Mouse (Mus musculus) G1E (cell line): ENCODE measurements at regions not wholly inside any gene's neighbourhood (a gene's known extent, or its start where the extent isn't known, plus 50 kb on each side); places are given as distances from the start of the nearest gene placed in this dataset.

ENCODE experiments used
- CTCF ChIP-seq: IDR thresholded peaks from 2 replicates; pipeline ENCODE4 v1.5.1; 2012; ENCODE audit warnings: low read depth, low read length, inconsistent platforms, mixed read lengths
- GATA1 ChIP-seq: IDR thresholded peaks from 2 replicates; pipeline ENCODE4 v1.6.1; 2012; ENCODE audit warnings: borderline replicate concordance, low read length, inconsistent platforms, mixed read lengths
- GATA2 ChIP-seq: IDR thresholded peaks from 2 replicates; pipeline ENCODE4 v1.6.1; 2012; ENCODE audit warnings: low read depth, low read length, inconsistent platforms, borderline replicate concordance
- POLR2AphosphoS5 ChIP-seq: IDR thresholded peaks from 2 replicates; pipeline ENCODE4 v1.6.1; 2012; ENCODE audit warnings: low read depth, low read length, inconsistent platforms; ENCODE audit not compliant: insufficient replicate concordance
- TAL1 ChIP-seq: conservative IDR thresholded peaks from 2 replicates; pipeline ENCODE4 v1.6.1; 2012; ENCODE audit warnings: low read depth, low read length, inconsistent platforms, mixed read lengths

- TF ChIP-seq CTCF (no peak), GATA2 (no peak), POLR2AphosphoS5 (no peak), TAL1 (no peak), GATA1 (no peak)
Measured at GRCm38 (mm10) chr2:128428651-128429633, 162.1 kb upstream of the Spdye4c start.
